19 mouse cellular contexts compared by ENCODE assay signal in the genomic region with DNA sequence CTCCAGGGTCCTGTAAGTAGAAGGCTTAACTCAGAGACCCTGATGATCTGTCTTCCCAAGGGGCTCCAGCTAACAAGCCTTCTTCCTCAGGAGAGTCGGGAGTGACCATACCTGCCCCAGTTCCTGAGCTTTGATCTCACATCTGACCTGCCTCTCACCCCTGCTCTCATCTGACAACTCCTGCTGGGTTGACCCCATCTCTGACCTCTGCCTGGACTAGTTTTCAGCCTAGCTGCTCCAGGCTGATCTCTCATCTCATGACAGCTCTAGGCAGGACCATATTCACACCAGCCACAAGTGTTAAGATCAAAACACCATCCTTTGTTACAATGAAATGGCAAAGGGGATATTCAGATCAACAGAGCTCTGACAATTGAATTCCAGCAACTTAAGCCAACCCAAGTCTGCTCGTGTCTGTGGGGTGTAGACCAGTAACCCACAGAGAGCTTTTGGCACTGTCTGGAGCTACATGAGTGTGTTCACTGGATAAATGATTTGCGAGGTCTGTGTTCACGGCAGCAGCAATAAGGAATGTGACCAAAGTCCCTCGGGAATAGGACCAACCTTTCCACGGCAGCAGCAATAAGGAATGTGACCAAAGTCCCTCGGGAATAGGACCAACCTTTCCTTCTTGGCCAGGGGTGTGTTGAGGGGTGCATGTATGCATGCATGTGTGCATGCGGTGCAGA. TPM values are rescaled to one million over a fixed set of nuclear protein-coding genes. Genes with fewer than 3 reads are reported as not detected.
A peak's percentile ranks its signal among the peaks of the same experiment; 100 is the strongest.
DNase-seq lines count a peak whose midpoint lies in the region; ATAC-seq and TF ChIP-seq lines count a peak whose summit lies in the region.
"Had no signal": no experiment of that assay in that cellular context is flagged by ENCODE, and none has a peak within 500 bp of the region (broad histone marks: within the 10 kb centered on the region; RNA-seq: fewer than 3 reads in every experiment).

No protein-coding gene starts in this region.

- ATAC-seq in liver, embryonic 13.5 days (ENCODE audit: low read depth): 0 out of 2 replicates have a peak, but pooled peaks have one; percentile 14
- ATAC-seq in liver, embryonic 11.5 days (replicated peaks; ENCODE audit: low FRiP score): no peak
- ATAC-seq in intestine, embryonic 16.5 days: peak; percentile 76
- ATAC-seq in kidney, postnatal 0 days (replicated peaks; ENCODE audit: low FRiP score, low read depth): peak; percentile 67
- ATAC-seq in megakaryocyte-erythroid progenitor cell, adult 5-6 weeks (replicated peaks; ENCODE audit: low FRiP score, low TSS enrichment, poor library complexity, severe bottlenecking): no peak
- ATAC-seq in midbrain, embryonic 13.5 days: no peak
- ATAC-seq: activated CD4-positive, CD25-positive, alpha-beta regulatory T cell, adult 4 months; lung, postnatal 0 days; Patski had no signal

- H3K36me3 ChIP-seq in liver, embryonic 13.5 days: no peaks in the 10 kb centered on the region
- no peaks in the 10 kb centered on the region for H3K36me3 ChIP-seq in liver, embryonic 11.5 days (ENCODE audit: control insufficient read depth, insufficient read depth, low read length)
- H3K36me3 ChIP-seq in intestine, embryonic 16.5 days (ENCODE audit: control insufficient read depth, insufficient read depth, low read length): no peaks in the 10 kb centered on the region
- H3K36me3 ChIP-seq in kidney, postnatal 0 days (ENCODE audit: insufficient read depth, low read length): no peaks in the 10 kb centered on the region
- no peaks in the 10 kb centered on the region for H3K36me3 ChIP-seq in midbrain, embryonic 13.5 days
- H3K36me3 ChIP-seq: forebrain, embryonic 12.5 days; hindbrain, embryonic 13.5 days; limb, embryonic 15.5 days had no signal

- peaks cover 16% of the 10 kb centered on the region; the same call in 1 of the 2 replicates for H3K4me1 ChIP-seq in liver, embryonic 13.5 days (replicated peaks)
- H3K4me1 ChIP-seq in liver, embryonic 11.5 days (replicated peaks; ENCODE audit: control insufficient read depth, insufficient read depth, low read length): peaks cover 8% of the 10 kb centered on the region; the same call in 1 of the 2 replicates
- peaks cover 22% of the 10 kb centered on the region for H3K4me1 ChIP-seq in intestine, embryonic 16.5 days (ENCODE audit: control insufficient read depth, insufficient read depth, low read length)
- H3K4me1 ChIP-seq in kidney, postnatal 0 days (replicated peaks; ENCODE audit: insufficient read depth, low read length): peaks cover 18% of the 10 kb centered on the region
- H3K4me1 ChIP-seq in midbrain, embryonic 13.5 days (replicated peaks): peaks cover 23% of the 10 kb centered on the region

- DNase-seq in liver, embryonic 13.5 days: no peak
- no peak for DNase-seq in liver, embryonic 11.5 days (ENCODE audit: low spot score)
- DNase-seq in kidney, postnatal 0 days (ENCODE audit: low spot score): no peak
- DNase-seq in right cerebral cortex, adult 18-20 months: no peak
- DNase-seq: adrenal gland, postnatal 14 days; cerebellum, adult 18-20 months; gastrocnemius, postnatal 25 days; heart, postnatal 10 days; right cerebral cortex, postnatal 25 days; thymus, postnatal 4 days had no signal

- no peaks in the 10 kb centered on the region for H3K9me3 ChIP-seq in liver, embryonic 13.5 days (replicated peaks)
- no peaks in the 10 kb centered on the region for H3K9me3 ChIP-seq in liver, embryonic 11.5 days (ENCODE audit: control insufficient read depth, low read length)
- no peaks in the 10 kb centered on the region for H3K9me3 ChIP-seq in intestine, embryonic 16.5 days (ENCODE audit: control insufficient read depth, low read length)
- H3K9me3 ChIP-seq in kidney, postnatal 0 days (replicated peaks; ENCODE audit: low read length): no peaks in the 10 kb centered on the region
- no peaks in the 10 kb centered on the region for H3K9me3 ChIP-seq in midbrain, embryonic 13.5 days
- H3K9me3 ChIP-seq: forebrain, embryonic 12.5 days; hindbrain, embryonic 13.5 days; limb, embryonic 15.5 days had no signal

- no peaks in the 10 kb centered on the region for H3K27me3 ChIP-seq in liver, embryonic 13.5 days
- H3K27me3 ChIP-seq in liver, embryonic 11.5 days (replicated peaks; ENCODE audit: control insufficient read depth, insufficient read depth, low read length): no peaks in the 10 kb centered on the region
- no peaks in the 10 kb centered on the region for H3K27me3 ChIP-seq in intestine, embryonic 16.5 days (replicated peaks; ENCODE audit: control insufficient read depth, insufficient read depth, low read length)
- H3K27me3 ChIP-seq in kidney, postnatal 0 days (ENCODE audit: insufficient read depth, low read length): no peaks in the 10 kb centered on the region
- H3K27me3 ChIP-seq in midbrain, embryonic 13.5 days: no peaks in the 10 kb centered on the region
- H3K27me3 ChIP-seq: forebrain, embryonic 12.5 days; hindbrain, embryonic 13.5 days; limb, embryonic 15.5 days; Patski had no signal

- TF ChIP-seq CTCF in kidney, postnatal 0 days (IDR thresholded peaks at IDR 0.05; ENCODE audit: low read depth): no peak

- H3K27ac ChIP-seq in liver, embryonic 13.5 days: no peak overlapping the region
- no peak overlapping the region for H3K27ac ChIP-seq in liver, embryonic 11.5 days (ENCODE audit: low read depth, low read length)
- peak overlapping the region; percentile 78 for H3K27ac ChIP-seq in intestine, embryonic 16.5 days (ENCODE audit: low read length)
- H3K27ac ChIP-seq in kidney, postnatal 0 days: peak overlapping the region; percentile 52
- no peak overlapping the region for H3K27ac ChIP-seq in midbrain, embryonic 13.5 days
- H3K27ac ChIP-seq: forebrain, embryonic 12.5 days; hindbrain, embryonic 13.5 days; limb, embryonic 15.5 days had no signal

- WGBS in liver, embryonic 13.5 days (ENCODE audit: insufficient replicate concordance): 52% methylated on average over 8 of the region's 8 CpGs
- whole genome bisulfite sequencing in liver, embryonic 11.5 days: 56% methylated on average over 8 of the region's 8 CpGs
- 41% methylated on average over 8 of the region's 8 CpGs for WGBS in intestine, embryonic 16.5 days
- WGBS in kidney, postnatal 0 days: 43% methylated on average over 8 of the region's 8 CpGs
- 71% methylated on average over 8 of the region's 8 CpGs for WGBS in midbrain, embryonic 13.5 days

- no peak overlapping the region for H3K4me2 ChIP-seq in liver, embryonic 13.5 days
- H3K4me2 ChIP-seq in liver, embryonic 11.5 days: no peak overlapping the region
- 0 out of 2 replicates have a peak overlapping the region, but pooled peaks have one; percentile 5 for H3K4me2 ChIP-seq in intestine, embryonic 16.5 days (ENCODE audit: low read depth, low read length)
- H3K4me2 ChIP-seq in kidney, postnatal 0 days (ENCODE audit: low read length): no peak overlapping the region
- no peak overlapping the region for H3K4me2 ChIP-seq in midbrain, embryonic 13.5 days (replicated peaks)
- H3K4me2 ChIP-seq: forebrain, embryonic 12.5 days; hindbrain, embryonic 13.5 days; limb, embryonic 15.5 days had no signal

- H3K4me3 ChIP-seq in liver, embryonic 13.5 days (replicated peaks): no peak overlapping the region
- H3K4me3 ChIP-seq in liver, embryonic 11.5 days (ENCODE audit: low read depth, low read length): no peak overlapping the region
- H3K4me3 ChIP-seq in intestine, embryonic 16.5 days (ENCODE audit: low read length): no peak overlapping the region
- no peak overlapping the region for H3K4me3 ChIP-seq in kidney, postnatal 0 days (replicated peaks; ENCODE audit: low read depth, low read length)
- no peak overlapping the region for H3K4me3 ChIP-seq in midbrain, embryonic 13.5 days (replicated peaks)
- H3K4me3 ChIP-seq: forebrain, embryonic 12.5 days; hindbrain, embryonic 13.5 days; limb, embryonic 15.5 days had no signal

- H3K9ac ChIP-seq in liver, embryonic 13.5 days: no peak overlapping the region
- no peak overlapping the region for H3K9ac ChIP-seq in liver, embryonic 11.5 days (ENCODE audit: low read depth, low read length)
- no peak overlapping the region for H3K9ac ChIP-seq in intestine, embryonic 16.5 days (ENCODE audit: low read depth, low read length)
- H3K9ac ChIP-seq in kidney, postnatal 0 days (ENCODE audit: low read depth, low read length): no peak overlapping the region
- no peak overlapping the region for H3K9ac ChIP-seq in midbrain, embryonic 13.5 days (replicated peaks)
- H3K9ac ChIP-seq: forebrain, embryonic 12.5 days; hindbrain, embryonic 13.5 days; limb, embryonic 15.5 days had no signal

RNA-seq across cellular contexts. Expression of a gene that starts 5.8 kb away (rescaled TPM):
- 9.9 and 12.9 TPM in 2 replicates for polyA plus RNA-seq in liver, embryonic 13.5 days (2015; fragmentation: Nextera tagmentation; extraction: Ambion mirVana)
- 39.3 and 40.4 TPM in 2 replicates for polyA plus RNA-seq in liver, embryonic 11.5 days (2014; fragmentation: Nextera tagmentation; extraction: Ambion mirVana)
- polyA plus RNA-seq in intestine, embryonic 16.5 days (2015; fragmentation: Nextera tagmentation; extraction: Ambion mirVana): 9.9 and 10.3 TPM in 2 replicates
- polyA plus RNA-seq in kidney, postnatal 0 days (2015; fragmentation: Nextera tagmentation; extraction: Ambion mirVana): 60.7 and 71.7 TPM in 2 replicates
- total RNA-seq in megakaryocyte-erythroid progenitor cell, adult 5-6 weeks (2014; fragmentation: Nextera tagmentation): 56.5 and 63.9 TPM in 2 replicates
- total RNA-seq in megakaryocyte-erythroid progenitor cell, adult 5-6 weeks (2017): 14.5 and 18.1 TPM in 2 replicates
- polyA plus RNA-seq in midbrain, embryonic 13.5 days (2015; fragmentation: Nextera tagmentation; extraction: Ambion mirVana): 30.0 and 36.1 TPM in 2 replicates

RNA-seq across cellular contexts. Expression of a gene that starts 30.3 kb away (rescaled TPM):
- polyA plus RNA-seq in liver, embryonic 13.5 days (2015; fragmentation: Nextera tagmentation; extraction: Ambion mirVana): 0.92 and 1.2 TPM in 2 replicates
- 0.81 and 0.88 TPM in 2 replicates for polyA plus RNA-seq in liver, embryonic 11.5 days (2014; fragmentation: Nextera tagmentation; extraction: Ambion mirVana)
- 2.2 and 2.5 TPM in 2 replicates for polyA plus RNA-seq in intestine, embryonic 16.5 days (2015; fragmentation: Nextera tagmentation; extraction: Ambion mirVana)
- 3.3 and 3.7 TPM in 2 replicates for polyA plus RNA-seq in kidney, postnatal 0 days (2015; fragmentation: Nextera tagmentation; extraction: Ambion mirVana)
- total RNA-seq in megakaryocyte-erythroid progenitor cell, adult 5-6 weeks (2014; fragmentation: Nextera tagmentation): 0.28 and 0.72 TPM in 2 replicates
- total RNA-seq in megakaryocyte-erythroid progenitor cell, adult 5-6 weeks (2017): 0.14 TPM in 1 of 2 replicates, not detected in the other
- polyA plus RNA-seq in midbrain, embryonic 13.5 days (2015; fragmentation: Nextera tagmentation; extraction: Ambion mirVana): 1.0 and 1.6 TPM in 2 replicates
- total RNA-seq: gastrocnemius, postnatal 25 days had no signal
- polyA plus RNA-seq: Patski had no signal

RNA-seq across cellular contexts. Expression of a gene that starts 38.8 kb away (rescaled TPM):
- polyA plus RNA-seq in liver, embryonic 13.5 days (2015; fragmentation: Nextera tagmentation; extraction: Ambion mirVana): 0.91 and 1.00 TPM in 2 replicates
- polyA plus RNA-seq in liver, embryonic 11.5 days (2014; fragmentation: Nextera tagmentation; extraction: Ambion mirVana): 2.4 and 3.9 TPM in 2 replicates
- polyA plus RNA-seq in intestine, embryonic 16.5 days (2015; fragmentation: Nextera tagmentation; extraction: Ambion mirVana): 2.3 and 2.8 TPM in 2 replicates
- 2.2 and 2.3 TPM in 2 replicates for polyA plus RNA-seq in kidney, postnatal 0 days (2015; fragmentation: Nextera tagmentation; extraction: Ambion mirVana)
- total RNA-seq in megakaryocyte-erythroid progenitor cell, adult 5-6 weeks (2014; fragmentation: Nextera tagmentation): 4.0 and 8.6 TPM in 2 replicates
- 3.4 and 6.9 TPM in 2 replicates for total RNA-seq in megakaryocyte-erythroid progenitor cell, adult 5-6 weeks (2017)
- polyA plus RNA-seq in midbrain, embryonic 13.5 days (2015; fragmentation: Nextera tagmentation; extraction: Ambion mirVana): 5.7 and 6.0 TPM in 2 replicates

Comparison
In these comparisons a context has a peak if more than half of its experiments do, and no peak if none do; other contexts are left out.
1. ATAC-seq: peak in liver, embryonic 13.5 days (single experiment), intestine, embryonic 16.5 days (single experiment) and kidney, postnatal 0 days (single experiment); none in liver, embryonic 11.5 days (single experiment), megakaryocyte-erythroid progenitor cell, adult 5-6 weeks (single experiment) and midbrain, embryonic 13.5 days (single experiment).
2. H3K27ac ChIP-seq: peak in intestine, embryonic 16.5 days (single experiment) and kidney, postnatal 0 days (single experiment); none in liver, embryonic 13.5 days (single experiment), liver, embryonic 11.5 days (single experiment) and midbrain, embryonic 13.5 days (single experiment).